Mouse (Mus musculus) hindbrain, embryonic 13.5 days (tissue): ENCODE results near the gene Fam76a. TPM values are rescaled to one million over a fixed set of nuclear protein-coding genes. Genes with fewer than 3 reads are reported as not detected.
A peak's percentile ranks its signal among the peaks of the same experiment; 100 is the strongest.
"Not testable (repeated sequence)": the region's sequence is repeated elsewhere in the genome, so short reads cannot be mapped to it uniquely, and the experiment has no call there.

Experiments
- ATAC-seq: fragments of 200-750 bp; cut with Nextera tagmentation; 2 replicates; pipeline ENCODE4 v1.8.0; 2017; ENCODE audit warnings: moderate TSS enrichment; ENCODE audit not compliant: low FRiP score
- H3K27ac ChIP-seq: fragments of 300-500 bp; sonication (generic); 2 replicates; pipeline ENCODE4 v1.5.1; 2015; ENCODE audit warnings: inconsistent platforms, mild to moderate bottlenecking, moderate library complexity
- H3K27me3 ChIP-seq: fragments of 300-500 bp; sonication (generic); 2 replicates; pipeline ENCODE4 v1.6.1; 2015; ENCODE audit warnings: mild to moderate bottlenecking, inconsistent platforms
- H3K36me3 ChIP-seq: fragments of 300-500 bp; sonication (generic); 2 replicates; pipeline ENCODE4 v1.6.1; 2015; ENCODE audit warnings: mild to moderate bottlenecking, inconsistent platforms
- H3K4me1 ChIP-seq: fragments of 300-500 bp; sonication (generic); replicated peaks from 2 replicates; pipeline ENCODE4 v1.6.1; 2015; ENCODE audit warnings: inconsistent platforms
- H3K4me2 ChIP-seq: fragments of 300-500 bp; sonication (generic); 2 replicates; pipeline ENCODE4 v1.6.1; 2015; ENCODE audit warnings: inconsistent platforms, mild to moderate bottlenecking, moderate library complexity
- H3K4me3 ChIP-seq: fragments of 300-500 bp; sonication (generic); 2 replicates; pipeline ENCODE4 v1.5.1; 2015; ENCODE audit warnings: mild to moderate bottlenecking, inconsistent platforms
- H3K9ac ChIP-seq: fragments of 300-500 bp; sonication (generic); 2 replicates; pipeline ENCODE4 v1.6.1; 2015; ENCODE audit warnings: mild to moderate bottlenecking, inconsistent platforms
- H3K9me3 ChIP-seq: fragments of 300-500 bp; sonication (generic); 2 replicates; pipeline ENCODE4 v1.6.1; 2016; ENCODE audit warnings: inconsistent platforms
- WGBS: fragments of 180-500 bp; shearing (Covaris S2); methylation state at CpG from one replicate; pipeline ENCODE4 v1.1.7; 2015; 5-methylcytosine and 5-hydroxymethylcytosine counted together
- polyA plus RNA-seq: library from polyadenylated mRNA; unstranded; fragments of >200 nt; fragmentation: Nextera tagmentation; extraction: Ambion mirVana; gene quantifications from 2 replicates; pipeline ENCODE4 v1.2.1, GENCODE M21; 2015

The Fam76a gene
- polyA plus RNA-seq, 1 experiment from 2014 or later: 38.7 TPM

GRCm38 (mm10) chr4:132941012-132941729 lies 18.8 kb upstream of the Fam76a start:
- no peaks in the 10 kb centered on the region for H3K36me3 ChIP-seq
- no peak overlapping the region for H3K4me3 ChIP-seq
- H3K9me3 ChIP-seq: no peaks in the 10 kb centered on the region
- H3K27me3 ChIP-seq: peaks cover 16% of the 10 kb centered on the region
- H3K4me2 ChIP-seq: no peak overlapping the region
- 62% methylated on average over 23 of the region's 23 CpGs for WGBS
- peaks cover 24% of the 10 kb centered on the region for H3K4me1 ChIP-seq
- no peak overlapping the region for H3K27ac ChIP-seq
- no peak overlapping the region for H3K9ac ChIP-seq
- no peak for ATAC-seq

- ATAC-seq: no peak
- no peak overlapping the region for H3K4me2 ChIP-seq
- H3K27me3 ChIP-seq: peaks cover 16% of the 10 kb centered on the region
- no peak overlapping the region for H3K9ac ChIP-seq
- H3K4me3 ChIP-seq: no peak overlapping the region
- no peaks in the 10 kb centered on the region for H3K36me3 ChIP-seq
- H3K4me1 ChIP-seq: peaks cover 23% of the 10 kb centered on the region
- WGBS: 25% methylated on average over 22 of the region's 22 CpGs
- no peak overlapping the region for H3K27ac ChIP-seq
- no peaks in the 10 kb centered on the region for H3K9me3 ChIP-seq
These were observed 17.2 kb upstream of the Fam76a start for GRCm38 (mm10) chr4:132939421-132940127.

- peak; percentile 67; the same call in 1 of the 2 replicates for ATAC-seq
- peak overlapping the region; percentile 90 for H3K27ac ChIP-seq
- WGBS: 42% methylated on average over 12 of the region's 12 CpGs
- peaks cover 16% of the 10 kb centered on the region for H3K27me3 ChIP-seq
- peak overlapping the region; percentile 63 for H3K9ac ChIP-seq
- H3K4me3 ChIP-seq: no peak overlapping the region
- peak overlapping the region; percentile 36 for H3K4me2 ChIP-seq
- H3K4me1 ChIP-seq: peaks cover 27% of the 10 kb centered on the region
- no peaks in the 10 kb centered on the region for H3K36me3 ChIP-seq
- no peaks in the 10 kb centered on the region for H3K9me3 ChIP-seq
These were observed 16.0 kb upstream of the Fam76a start for GRCm38 (mm10) chr4:132938181-132938941.

- H3K4me2 ChIP-seq: no peak overlapping the region
- no peak overlapping the region for H3K9ac ChIP-seq
- ATAC-seq: no peak
- 21% methylated on average over 7 of the region's 7 CpGs for WGBS
- H3K36me3 ChIP-seq: no peaks in the 10 kb centered on the region
- H3K9me3 ChIP-seq: no peaks in the 10 kb centered on the region
- no peak overlapping the region for H3K27ac ChIP-seq
- H3K27me3 ChIP-seq: 0 out of 2 replicates have a peak, but pooled peaks cover 7% of the 10 kb centered on the region
- H3K4me3 ChIP-seq: no peak overlapping the region
- peaks cover 23% of the 10 kb centered on the region for H3K4me1 ChIP-seq
These were observed 12.3 kb upstream of the Fam76a start for GRCm38 (mm10) chr4:132934639-132935038.

DNA sequence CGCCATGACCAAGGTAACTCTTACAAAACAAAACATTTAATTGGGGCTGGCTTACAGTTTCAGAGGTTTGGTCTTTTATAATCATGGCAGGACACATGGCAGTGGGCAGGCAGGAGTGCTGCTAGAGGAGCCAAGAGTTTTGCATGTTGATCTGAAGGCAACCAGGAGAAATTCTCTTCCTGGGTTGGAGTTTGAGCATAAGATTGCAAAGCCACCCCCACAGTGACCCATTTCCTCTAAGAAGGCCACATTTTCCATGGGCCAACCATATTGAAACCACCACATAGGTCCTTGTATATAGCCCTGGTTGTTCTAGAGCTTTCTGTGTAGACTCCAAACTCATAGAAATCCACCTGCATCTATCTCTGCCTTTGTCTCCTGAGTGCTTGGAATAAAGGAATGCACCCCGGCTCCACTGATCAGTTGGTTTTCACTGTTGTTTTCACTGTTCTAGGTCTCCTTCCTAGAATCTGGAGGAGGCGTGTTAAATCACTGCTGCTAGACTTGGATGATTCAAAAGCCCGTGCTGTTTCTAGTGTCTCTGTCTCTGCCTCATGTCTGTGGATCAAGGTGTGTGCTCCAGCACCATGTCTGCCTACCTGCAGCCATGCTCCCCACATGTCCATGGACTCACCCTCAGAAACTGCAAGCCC lies 10.5 kb upstream of the Fam76a start:
- no peak overlapping the region for H3K4me3 ChIP-seq
- H3K4me1 ChIP-seq: peaks cover 14% of the 10 kb centered on the region
- H3K9me3 ChIP-seq: no peaks in the 10 kb centered on the region
- H3K4me2 ChIP-seq: no peak overlapping the region
- H3K9ac ChIP-seq: no peak overlapping the region
- H3K27me3 ChIP-seq: 0 out of 2 replicates have a peak, but pooled peaks cover 7% of the 10 kb centered on the region
- H3K27ac ChIP-seq: no peak overlapping the region
- ATAC-seq: no peak
- H3K36me3 ChIP-seq: no peaks in the 10 kb centered on the region
- 86% methylated on average over 4 of the region's 4 CpGs for WGBS

DNA sequence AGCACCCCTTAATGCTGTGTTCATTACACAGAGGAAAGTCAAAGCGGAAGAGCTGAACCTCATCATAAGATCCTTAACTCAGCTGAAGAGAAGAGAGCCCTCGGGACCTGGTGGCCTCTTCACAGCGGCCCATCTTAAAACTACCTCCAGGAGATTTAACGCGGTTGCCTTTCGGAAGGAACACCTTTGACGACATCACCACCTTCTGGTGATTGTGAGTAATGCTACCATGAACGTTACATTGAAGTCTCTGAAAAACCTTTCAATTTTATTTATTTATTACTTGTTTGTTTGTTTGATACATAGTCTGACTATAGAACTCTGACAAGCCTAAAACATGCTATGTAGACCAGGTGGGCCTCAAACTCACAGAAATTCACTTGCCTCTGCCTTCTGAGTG lies 8.4 kb upstream of the Fam76a start:
- Histone ChIP-seq H3K4me3 (no peak overlapping the region), H3K27ac (no peak overlapping the region), H3K9ac (no peak overlapping the region), H3K4me1 (peaks cover 10% of the 10 kb centered on the region; the same call in 1 of the 2 replicates), H3K9me3 (no peaks in the 10 kb centered on the region), H3K36me3 (no peaks in the 10 kb centered on the region), H3K27me3 (0 out of 2 replicates have a peak, but pooled peaks cover 7% of the 10 kb centered on the region), H3K4me2 (no peak overlapping the region)
- WGBS: 3% methylated on average over 8 of the region's 8 CpGs
- ATAC-seq: no peak

DNA sequence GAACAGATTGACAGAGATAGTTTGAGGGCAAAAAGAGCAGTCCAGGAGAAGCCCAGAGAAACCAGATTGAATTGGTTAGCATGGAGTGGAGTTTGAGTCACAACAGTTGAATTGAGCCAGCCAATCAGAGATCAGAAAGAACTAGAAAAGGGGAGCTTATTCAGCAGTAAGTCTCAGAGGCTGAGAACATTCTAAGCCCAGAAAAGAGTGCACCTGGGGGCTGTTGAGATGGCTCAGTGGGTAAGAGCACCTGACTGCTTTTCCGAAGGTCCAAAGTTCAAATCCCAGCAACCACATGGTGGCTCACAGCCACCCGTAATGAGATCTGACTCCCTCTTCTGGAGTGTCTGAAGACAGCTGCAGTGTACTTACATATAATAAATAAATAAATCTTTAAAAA lies 4.2 kb upstream of the Fam76a start:
- not testable (repeated sequence) for H3K27ac ChIP-seq, H3K4me3 ChIP-seq, ATAC-seq, H3K9me3 ChIP-seq, H3K4me2 ChIP-seq, H3K27me3 ChIP-seq, H3K36me3 ChIP-seq, H3K9ac ChIP-seq, H3K4me1 ChIP-seq
- 80% methylated on average over 2 of the region's 2 CpGs for WGBS

DNA sequence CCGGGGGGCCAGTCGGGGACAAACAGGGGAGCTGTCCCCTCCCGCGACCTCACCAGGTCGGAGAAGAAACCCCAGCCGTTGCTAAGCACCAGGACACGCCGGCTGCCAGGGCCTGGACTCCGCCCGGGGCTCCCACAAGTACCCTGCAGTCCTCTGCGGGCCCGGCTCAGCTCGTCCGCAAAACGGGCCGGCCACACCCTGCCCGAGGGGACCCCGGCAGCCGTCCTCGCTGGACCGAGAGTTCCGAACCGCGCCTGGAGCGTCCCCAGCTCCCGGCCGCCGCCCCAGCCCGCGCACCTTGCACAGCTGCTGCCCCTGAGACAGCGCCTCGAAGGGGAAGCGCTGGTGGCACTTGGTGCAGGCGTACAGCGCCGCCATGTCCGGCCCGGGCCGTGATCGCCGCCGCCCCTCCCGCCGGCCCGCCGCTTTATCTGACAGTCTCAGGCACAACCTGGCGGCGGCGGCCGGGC lies 262 bp downstream of the Fam76a start:
- no peak; the same call in 1 of the 2 replicates for ATAC-seq
- H3K27me3 ChIP-seq: no peaks in the 10 kb centered on the region
- peaks cover 18% of the 10 kb centered on the region for H3K4me1 ChIP-seq
- peak overlapping the region; percentile 60 for H3K4me2 ChIP-seq
- peak overlapping the region; percentile 95 for H3K9ac ChIP-seq
- peak overlapping the region; percentile 93 for H3K27ac ChIP-seq
- no peaks in the 10 kb centered on the region for H3K9me3 ChIP-seq
- peak overlapping the region; percentile 98 for H3K4me3 ChIP-seq
- peaks cover 23% of the 10 kb centered on the region for H3K36me3 ChIP-seq
- WGBS: under 1% methylated on average over 50 of the region's 50 CpGs

DNA sequence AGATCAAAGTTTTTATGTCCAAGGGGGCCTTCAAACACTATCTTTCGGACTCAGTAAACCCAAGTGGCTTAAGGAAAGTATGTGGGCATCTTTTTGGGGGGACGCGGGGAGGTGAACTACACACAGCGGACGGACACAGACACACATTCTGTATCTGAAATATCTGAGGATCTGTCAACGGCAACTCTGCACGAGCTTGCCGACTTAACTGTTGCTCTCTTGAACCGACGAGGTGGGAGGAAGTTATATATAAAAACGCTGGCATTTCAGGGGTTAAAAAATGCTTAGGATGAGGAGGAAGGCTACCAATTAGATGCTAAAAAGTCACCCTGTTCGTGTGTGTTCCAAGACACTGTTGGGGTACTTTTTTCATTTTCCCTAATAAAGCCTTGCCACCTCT lies 870 bp downstream of the Fam76a start:
- Histone ChIP-seq H3K9ac (peak overlapping the region; percentile 95), H3K27ac (peak overlapping the region; percentile 93; the same call in 1 of the 2 replicates), H3K36me3 (peaks cover 28% of the 10 kb centered on the region), H3K4me1 (peaks cover 18% of the 10 kb centered on the region), H3K9me3 (no peaks in the 10 kb centered on the region), H3K4me2 (peak overlapping the region; percentile 60), H3K4me3 (peak overlapping the region; percentile 98), H3K27me3 (no peaks in the 10 kb centered on the region)
- no peak for ATAC-seq
- 45% methylated on average over 12 of the region's 12 CpGs for WGBS

DNA sequence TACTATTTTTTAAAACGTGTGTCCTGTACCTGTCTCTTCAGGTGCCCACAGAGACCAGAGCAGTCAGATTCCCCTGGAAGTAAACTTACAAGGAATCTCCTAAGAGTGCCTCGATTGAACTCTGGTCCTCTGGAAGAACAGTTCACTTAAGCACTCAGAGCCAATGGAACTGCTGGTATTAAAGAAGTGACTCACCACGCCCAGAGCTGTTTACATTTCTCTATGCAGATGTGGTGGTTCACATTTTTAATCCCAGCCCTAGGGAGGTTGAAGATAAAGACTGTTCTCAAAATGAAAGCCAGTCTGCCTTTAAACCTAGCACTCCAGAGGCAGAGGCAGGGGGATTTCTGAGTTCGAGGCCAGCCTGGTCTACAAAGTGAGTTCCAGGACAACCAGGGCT lies 2.2 kb downstream of the Fam76a start:
- Histone ChIP-seq H3K4me2 (no peak overlapping the region), H3K27me3 (no peaks in the 10 kb centered on the region), H3K9ac (no peak overlapping the region), H3K9me3 (no peaks in the 10 kb centered on the region), H3K4me1 (peaks cover 18% of the 10 kb centered on the region), H3K4me3 (no peak overlapping the region), H3K27ac (no peak overlapping the region), H3K36me3 (peaks cover 41% of the 10 kb centered on the region)
- 91% methylated on average over 4 of the region's 4 CpGs for WGBS
- ATAC-seq: no peak

DNA sequence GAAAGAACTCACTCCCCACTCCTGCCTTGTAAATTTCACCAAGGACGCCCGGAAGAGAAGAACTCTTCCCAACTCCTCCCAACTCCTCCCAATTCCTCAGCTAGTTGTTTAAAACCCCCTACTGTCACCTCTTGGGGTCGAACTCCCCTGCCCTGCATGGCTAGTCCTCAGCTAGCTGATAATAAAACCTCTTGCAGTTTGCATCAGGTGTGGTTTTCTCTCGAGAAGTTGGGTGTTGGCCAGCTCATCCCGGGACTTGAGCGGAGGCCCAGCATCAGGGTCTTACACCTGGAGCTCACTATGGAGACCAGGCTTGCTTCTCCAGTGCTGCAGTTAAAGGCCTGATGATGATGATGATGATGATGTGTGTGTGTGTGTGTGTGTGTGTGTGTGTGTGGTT lies 3.9 kb downstream of the Fam76a start:
- H3K4me2 ChIP-seq, H3K9me3 ChIP-seq, H3K27me3 ChIP-seq, H3K4me3 ChIP-seq, H3K9ac ChIP-seq, H3K27ac ChIP-seq, ATAC-seq: not testable (repeated sequence)
- 88% methylated on average over 6 of the region's 6 CpGs for WGBS
- peaks cover 17% of the 10 kb centered on the region for H3K4me1 ChIP-seq
- H3K36me3 ChIP-seq: peaks cover 58% of the 10 kb centered on the region

DNA sequence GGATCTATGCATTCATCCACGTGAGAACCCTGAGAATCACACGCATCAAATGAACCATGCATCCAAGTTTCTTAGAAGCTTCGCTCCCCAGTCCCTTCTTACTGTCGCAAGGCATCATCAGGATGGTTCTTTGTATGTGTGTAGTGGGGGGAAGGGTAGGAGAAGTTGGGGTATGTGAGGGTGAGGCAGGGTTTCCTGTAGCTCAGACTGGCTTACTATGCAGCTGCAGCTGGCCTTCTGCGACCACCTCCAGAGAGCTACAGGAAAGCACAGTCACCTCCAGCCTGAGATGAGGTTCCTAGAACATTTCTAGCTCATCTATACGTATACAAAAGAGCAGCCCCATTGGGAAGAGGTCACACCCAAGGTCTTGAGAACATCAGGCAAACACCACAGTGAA lies 10.2 kb downstream of the Fam76a start:
- no peaks in the 10 kb centered on the region for H3K27me3 ChIP-seq
- H3K4me2 ChIP-seq: no peak overlapping the region
- H3K27ac ChIP-seq: no peak overlapping the region
- H3K4me3 ChIP-seq: no peak overlapping the region
- H3K4me1 ChIP-seq: no peaks in the 10 kb centered on the region
- no peaks in the 10 kb centered on the region for H3K9me3 ChIP-seq
- H3K9ac ChIP-seq: no peak overlapping the region
- 94% methylated on average over 6 of the region's 6 CpGs for WGBS
- H3K36me3 ChIP-seq: peaks cover 93% of the 10 kb centered on the region
- no peak for ATAC-seq
